Mouse (Mus musculus) forebrain, embryonic 14.5 days (tissue): ENCODE measurements around the gene Tubgcp5. TPM values are rescaled to one million over a fixed set of nuclear protein-coding genes. Genes with fewer than 3 reads are reported as not detected.

ENCODE experiments used
- ATAC-seq: fragments of 200-750 bp; cut with Nextera tagmentation; 2 replicates; pipeline ENCODE4 v1.8.0; 2017; ENCODE audit warnings: mild to moderate bottlenecking, moderate library complexity
- DNase-seq: peaks from one replicate; pipeline ENCODE4 v3.0.0-alpha.2; 2015; ENCODE audit warnings: low spot score
- H3K27ac ChIP-seq: fragments of 300-500 bp; sonication (generic); 2 replicates; pipeline ENCODE4 v1.5.1; 2014; ENCODE audit warnings: low read depth, mild to moderate bottlenecking, control low read depth, low read length, moderate library complexity
- H3K27me3 ChIP-seq: fragments of 300-500 bp; sonication (generic); replicated peaks from 2 replicates; pipeline ENCODE4 v1.6.1; 2014; ENCODE audit warnings: low read length, control low read depth, mixed read lengths; ENCODE audit not compliant: control insufficient read depth, insufficient read depth
- H3K36me3 ChIP-seq: fragments of 300-500 bp; sonication (generic); 2 replicates; pipeline ENCODE4 v1.6.1; 2014; ENCODE audit warnings: low read length, control low read depth; ENCODE audit not compliant: control insufficient read depth, insufficient read depth
- H3K4me1 ChIP-seq: fragments of 300-500 bp; sonication (generic); 2 replicates; pipeline ENCODE4 v1.6.1; 2014; ENCODE audit warnings: antibody characterized with exemption, low read length, control low read depth; ENCODE audit not compliant: control insufficient read depth, insufficient read depth
- H3K4me2 ChIP-seq: fragments of 300-500 bp; sonication (generic); 2 replicates; pipeline ENCODE4 v1.6.1; 2014; ENCODE audit warnings: mild to moderate bottlenecking, control low read depth, low read length
- H3K4me3 ChIP-seq: fragments of 300-500 bp; sonication (generic); 2 replicates; pipeline ENCODE4 v1.5.1; 2014; ENCODE audit warnings: low read depth, low read length, control low read depth
- H3K9ac ChIP-seq: fragments of 300-500 bp; sonication (generic); 2 replicates; pipeline ENCODE4 v1.6.1; 2014; ENCODE audit warnings: mild to moderate bottlenecking, low read length, control low read depth, moderate library complexity
- H3K9me3 ChIP-seq: fragments of 300-500 bp; sonication (generic); replicated peaks from 2 replicates; pipeline ENCODE4 v1.6.1; 2016; ENCODE audit warnings: low read length, control low read depth, mixed read lengths; ENCODE audit not compliant: control insufficient read depth
- WGBS: fragments of 180-500 bp; shearing (Covaris S2); extraction: QIAGEN DNeasy Blood & Tissue Kit; methylation state at CpG from one replicate; pipeline ENCODE4 v1.1.7; 2014; 5-methylcytosine and 5-hydroxymethylcytosine counted together
- polyA plus RNA-seq: library from polyadenylated mRNA; unstranded; fragments of >200 nt; fragmentation: Nextera tagmentation; extraction: Ambion mirVana; gene quantifications from 2 replicates; pipeline ENCODE4 v1.2.1, GENCODE M21; 2014

Tubgcp5 gene
- polyA plus RNA-seq, 1 experiment from 2014 or later = 31.2 TPM

DNA sequence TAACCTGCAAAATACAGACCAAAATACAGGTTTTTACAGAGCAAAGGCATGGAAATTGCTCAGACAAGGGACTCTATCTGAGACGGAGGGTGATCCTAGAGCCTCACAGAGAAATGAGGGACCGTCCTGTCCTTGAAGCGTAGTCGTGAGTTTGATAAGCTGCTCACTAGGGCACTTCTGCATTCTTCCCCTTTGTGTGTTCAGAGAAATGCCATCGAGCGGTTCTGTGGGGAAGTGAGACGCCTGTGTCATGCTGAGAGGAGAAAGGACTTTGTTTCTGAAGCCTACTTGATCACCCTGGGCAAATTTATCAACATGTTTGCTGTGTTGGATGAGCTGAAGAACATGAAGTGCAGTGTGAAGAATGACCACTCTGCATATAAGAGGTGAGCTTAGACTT lies 80.7 kb downstream of the Tubgcp5 start:
- H3K4me1 ChIP-seq = no peaks in the 10 kb centered on the region
- no peak overlapping the region for H3K27ac ChIP-seq
- ATAC-seq (no peak), DNase-seq (no peak)
- WGBS = 90% methylated on average over 7 of the region's 7 CpGs
- H3K4me3 ChIP-seq = no peak overlapping the region
- peaks cover 66% of the 10 kb centered on the region for H3K36me3 ChIP-seq
- H3K9ac ChIP-seq = no peak overlapping the region
- no peak overlapping the region for H3K4me2 ChIP-seq
- no peaks in the 10 kb centered on the region for H3K9me3 ChIP-seq
- H3K27me3 ChIP-seq = no peaks in the 10 kb centered on the region

GRCm38 (mm10) chr7:55877721-55878120 lies 83.8 kb downstream of the Tubgcp5 start:
- WGBS = 91% methylated on average over 10 of the region's 10 CpGs
- no peak for ATAC-seq

DNA sequence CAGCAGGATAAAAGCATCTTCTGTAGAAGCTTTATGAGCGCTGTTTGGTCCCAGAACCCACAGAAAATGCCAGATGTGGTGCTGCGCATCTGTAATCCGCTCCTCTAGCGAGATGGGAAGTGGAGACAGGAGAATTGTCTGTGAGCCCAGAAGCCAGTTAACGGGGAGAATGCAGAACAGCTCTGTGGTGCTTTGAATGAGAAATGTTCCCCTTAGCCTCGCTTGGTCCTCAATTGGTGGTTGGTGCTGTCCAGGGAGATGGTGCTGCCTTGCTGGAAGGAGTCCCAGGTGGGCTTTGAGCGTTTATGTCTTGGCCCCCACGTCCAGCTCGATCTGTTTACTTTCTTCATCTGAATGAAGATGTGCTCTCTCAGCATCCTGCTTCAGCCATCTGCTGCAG lies 86.9 kb downstream of the Tubgcp5 start:
- WGBS = 92% methylated on average over 9 of the region's 9 CpGs
- H3K36me3 ChIP-seq = peaks cover 57% of the 10 kb centered on the region
- H3K4me2 ChIP-seq = no peak overlapping the region

More at GRCm38 (mm10) chr7:55877721-55878120, 83.8 kb downstream of the Tubgcp5 start:
- peaks cover 79% of the 10 kb centered on the region for H3K36me3 ChIP-seq
- H3K4me3 ChIP-seq = no peak overlapping the region
- no peaks in the 10 kb centered on the region for H3K9me3 ChIP-seq
- H3K27me3 ChIP-seq = no peaks in the 10 kb centered on the region
- DNase-seq = no peak
- no peak overlapping the region for H3K9ac ChIP-seq
- H3K4me2 ChIP-seq = no peak overlapping the region
- H3K4me1 ChIP-seq = no peaks in the 10 kb centered on the region
- H3K27ac ChIP-seq = no peak overlapping the region

More for the DNA sequence above, 86.9 kb downstream of the Tubgcp5 start:
- H3K9ac ChIP-seq = no peak overlapping the region
- no peaks in the 10 kb centered on the region for H3K4me1 ChIP-seq
- no peaks in the 10 kb centered on the region for H3K27me3 ChIP-seq
- H3K4me3 ChIP-seq = no peak overlapping the region
- no peak overlapping the region for H3K27ac ChIP-seq
- H3K9me3 ChIP-seq = no peaks in the 10 kb centered on the region
- DNase-seq (no peak), ATAC-seq (no peak)

Other genes starting within 250 kb of the Tubgcp5 start
- gene Siglech, start 26.0 kb upstream of the Tubgcp5 start, polyA plus RNA-seq = 2.8 and 2.9 TPM in 2 replicates
- gene Cyfip1, start 47.6 kb downstream of the Tubgcp5 start, polyA plus RNA-seq = 54.5 and 69.5 TPM in 2 replicates
- 48.0 and 50.8 TPM in 2 replicates for gene Nipa2, start 168.3 kb downstream of the Tubgcp5 start, polyA plus RNA-seq
- 14.4 and 17.5 TPM in 2 replicates for gene Nipa1, start 225.8 kb downstream of the Tubgcp5 start, polyA plus RNA-seq